Mouse (Mus musculus) embryonic facial prominence, embryonic 12.5 days (tissue): ENCODE results near the gene Tmem150a. TPM values are rescaled to one million over a fixed set of nuclear protein-coding genes. Genes with fewer than 3 reads are reported as not detected.

Source experiments
- polyA plus RNA-seq: library from polyadenylated mRNA; unstranded; fragments of >200 nt; fragmentation: Nextera tagmentation; extraction: Ambion mirVana; gene quantifications from 2 replicates; pipeline ENCODE4 v1.2.1, GENCODE M21; 2016

Tmem150a gene
- polyA plus RNA-seq, 1 experiment from 2014 or later = 9.7 TPM

Other genes starting within 250 kb of the Tmem150a start
- 16.4 and 18.6 TPM in 2 replicates for gene Atoh8, start 119.9 kb upstream of the Tmem150a start, polyA plus RNA-seq
- gene Sftpb, start 50.8 kb upstream of the Tmem150a start, polyA plus RNA-seq = not detected in 2 replicates
- gene Usp39, start 10.3 kb upstream of the Tmem150a start, polyA plus RNA-seq = 64.5 and 67.4 TPM in 2 replicates
- 30.0 and 33.0 TPM in 2 replicates for gene 0610030E20Rik, start 8.1 kb upstream of the Tmem150a start, polyA plus RNA-seq
- gene Rnf181, start 11.5 kb downstream of the Tmem150a start, polyA plus RNA-seq = 80.2 and 88.0 TPM in 2 replicates
- 14.5 and 19.9 TPM in 2 replicates for gene Vamp5, start 25.0 kb downstream of the Tmem150a start, polyA plus RNA-seq
- 90.7 and 98.1 TPM in 2 replicates for gene Vamp8, start 35.3 kb downstream of the Tmem150a start, polyA plus RNA-seq
- 34.4 and 38.5 TPM in 2 replicates for gene Ggcx, start 58.9 kb downstream of the Tmem150a start, polyA plus RNA-seq
- gene Mat2a, start 84.1 kb downstream of the Tmem150a start, polyA plus RNA-seq = 387 and 404 TPM in 2 replicates
- gene Sh2d6, start 166.3 kb downstream of the Tmem150a start, polyA plus RNA-seq = not detected in 2 replicates
- 25.9 and 28.0 TPM in 2 replicates for gene Capg, start 188.9 kb downstream of the Tmem150a start, polyA plus RNA-seq
- gene Elmod3, start 243.0 kb downstream of the Tmem150a start, polyA plus RNA-seq = 14.2 and 16.4 TPM in 2 replicates
- gene Retsat, start 243.0 kb downstream of the Tmem150a start, polyA plus RNA-seq = 9.5 and 10.3 TPM in 2 replicates